Mouse (Mus musculus) hindlimb bud, embryonic 11.5 days (tissue): ENCODE data around the gene Snip1.
A peak's percentile ranks its signal among the peaks of the same experiment; 100 is the strongest.

ENCODE experiments used
- DNase-seq: peaks from one replicate; pipeline ENCODE4 v3.0.0-alpha.2; 2012; ENCODE audit warnings: low read depth, low spot score; ENCODE audit errors: extremely low spot score

Snip1 gene

DNA sequence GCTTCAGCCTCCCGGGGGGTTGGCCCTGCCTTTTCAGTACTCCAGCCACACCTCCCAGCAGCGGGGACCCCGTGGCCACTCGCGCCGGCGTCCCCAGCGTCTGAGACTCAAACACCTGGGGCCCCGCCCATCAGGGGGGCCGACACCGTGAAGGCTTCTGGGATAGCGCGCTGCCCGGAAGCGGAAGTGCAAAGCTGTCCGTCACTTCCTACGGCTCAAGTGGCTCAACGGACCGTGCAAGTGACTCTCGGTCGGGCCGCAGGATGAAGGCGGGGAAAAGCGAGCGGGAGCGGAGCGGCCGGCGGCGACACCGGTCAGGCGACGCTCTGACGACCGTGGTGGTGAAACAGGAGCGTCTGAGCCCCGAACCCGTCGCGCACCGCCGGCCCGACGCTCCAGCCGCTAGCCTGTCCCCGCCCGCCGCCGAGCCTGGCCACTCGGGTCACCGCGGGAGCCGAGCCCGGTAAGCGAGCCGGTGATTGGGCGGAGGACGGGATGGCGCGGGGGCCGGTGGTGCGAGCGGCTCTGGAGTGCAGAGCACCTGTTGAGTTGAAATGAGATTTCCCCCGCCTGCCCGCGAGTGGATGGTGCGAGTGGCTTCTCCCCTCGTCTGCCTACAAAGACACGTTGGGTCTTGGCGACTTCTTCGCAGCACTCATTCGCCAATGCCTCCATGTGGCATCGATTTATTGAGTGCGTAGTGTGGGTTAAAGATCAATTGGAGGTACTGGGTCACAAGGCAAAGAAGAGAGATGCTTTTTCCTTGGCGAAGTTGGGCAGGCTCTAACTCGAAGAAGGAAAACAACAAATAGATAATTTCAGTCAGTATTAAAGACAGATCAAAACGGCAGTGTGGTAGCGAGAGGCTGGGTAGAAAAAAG, at the start of gene Snip1:
TSS of gene Snip1 (plus strand) at position 183 of the 881 bp plus-strand sequence.
- DNase-seq: peak; percentile 63

DNA sequence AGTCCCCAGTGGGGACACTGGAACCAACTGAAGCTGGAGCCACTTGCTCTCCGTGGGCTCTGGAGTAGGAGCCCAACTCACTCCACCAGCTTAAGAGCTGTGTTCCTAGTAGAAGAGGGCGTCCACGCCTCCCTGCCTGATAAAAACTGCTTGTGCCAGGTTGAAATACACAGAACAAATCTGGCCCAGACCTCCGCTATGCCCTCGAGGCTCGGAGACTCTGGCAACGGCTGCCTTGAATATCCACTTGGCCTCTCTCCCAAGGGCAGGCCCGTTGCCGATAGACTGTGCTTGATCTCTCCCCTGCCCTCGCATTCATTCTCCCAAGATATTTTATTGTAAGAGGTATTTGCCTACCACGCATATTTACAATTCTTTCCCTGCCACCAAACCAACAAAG, 49.0 kb upstream of the Snip1 start:
- no peak for DNase-seq

DNA sequence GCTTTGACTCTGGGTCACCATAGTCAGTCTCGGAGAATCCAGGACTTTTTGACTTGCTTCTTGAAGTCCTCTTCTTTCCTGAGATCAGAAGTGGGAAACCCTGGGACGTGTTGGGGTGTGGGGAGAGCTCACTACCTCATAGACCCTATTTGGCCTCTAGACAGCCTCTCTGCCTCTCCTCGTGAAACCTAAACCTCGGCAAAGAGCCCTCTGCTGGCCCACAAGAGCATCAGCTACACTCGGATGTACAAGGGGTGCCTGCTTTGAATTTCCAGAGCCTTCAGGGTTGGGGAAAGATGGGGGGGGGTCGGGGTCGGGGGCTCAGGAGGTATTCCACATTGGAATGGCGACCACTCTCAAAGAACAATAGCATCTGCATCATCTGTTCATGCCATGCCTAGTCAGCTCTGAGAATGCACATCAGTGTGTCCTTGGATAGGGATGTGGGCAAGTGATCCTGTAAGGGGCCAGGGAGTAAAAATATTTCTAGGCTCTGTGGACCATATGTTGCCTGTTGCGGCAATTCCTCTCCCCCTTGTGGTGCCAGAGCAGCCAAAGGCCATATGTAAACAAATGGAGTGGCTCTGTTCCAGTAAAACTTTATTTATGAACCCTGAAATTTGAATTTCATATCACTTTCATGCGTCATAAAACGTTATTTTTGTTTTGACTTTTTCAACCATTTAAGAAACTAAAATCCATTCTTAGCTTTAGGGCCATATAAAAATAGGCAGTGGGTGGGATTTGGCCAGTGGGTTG, 45.5 kb upstream of the Snip1 start:
- DNase-seq: no peak

DNA sequence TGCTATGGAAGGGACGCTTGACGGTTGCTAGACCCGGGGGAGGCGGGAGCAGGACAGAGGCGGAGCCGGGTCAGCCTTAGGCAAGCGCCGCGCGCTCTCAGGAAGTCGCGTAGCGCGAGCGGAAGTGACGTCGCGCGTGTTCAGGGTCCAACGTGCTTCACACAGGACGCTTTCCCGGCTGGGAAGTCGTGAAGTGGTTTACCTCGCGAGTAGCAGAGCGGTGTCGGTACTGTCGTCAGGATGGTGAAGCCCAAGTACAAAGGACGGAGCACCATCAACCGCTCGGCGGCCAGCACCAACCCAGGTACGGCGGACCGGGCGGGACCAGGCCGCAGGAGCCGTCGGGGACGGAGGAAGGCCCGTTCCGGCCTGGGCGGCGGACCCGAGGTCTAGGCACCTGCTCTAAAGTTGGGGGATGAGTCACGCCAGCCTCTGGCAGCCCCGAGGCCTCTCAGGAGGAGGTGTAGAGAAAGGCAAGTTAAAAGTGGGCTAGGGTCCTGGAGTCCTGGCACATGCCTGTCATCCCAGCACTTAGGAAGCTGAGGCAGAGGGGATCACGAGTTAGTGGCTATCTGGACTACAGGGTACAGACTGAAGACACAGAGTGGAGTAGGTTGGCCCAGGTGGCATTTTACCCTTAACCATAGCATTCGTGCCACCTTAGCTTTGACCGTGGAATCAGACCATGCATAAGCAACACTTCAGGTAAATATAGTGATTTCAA, 36.4 kb upstream of the Snip1 start:
- DNase-seq: peak; percentile 93

DNA sequence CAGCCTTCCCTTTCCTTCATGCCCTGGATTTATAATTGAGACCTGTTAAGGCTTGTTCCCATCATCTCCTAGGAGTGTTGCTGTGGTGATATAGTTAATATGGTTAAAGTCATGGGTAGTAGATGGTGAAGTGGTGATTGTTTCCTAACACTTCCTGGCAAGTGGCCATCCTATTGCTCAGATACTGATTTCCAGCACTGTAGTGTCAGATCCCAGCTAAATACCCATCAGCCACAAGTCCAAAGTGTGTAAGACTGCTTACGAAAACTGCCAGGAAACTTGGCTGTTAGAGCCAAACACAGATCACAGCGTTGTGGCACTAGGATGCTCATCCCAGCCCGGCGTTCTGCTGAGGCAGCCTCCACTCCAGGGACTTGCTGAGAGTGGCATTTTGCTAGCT, 32.1 kb upstream of the Snip1 start:
- no peak for DNase-seq

DNA sequence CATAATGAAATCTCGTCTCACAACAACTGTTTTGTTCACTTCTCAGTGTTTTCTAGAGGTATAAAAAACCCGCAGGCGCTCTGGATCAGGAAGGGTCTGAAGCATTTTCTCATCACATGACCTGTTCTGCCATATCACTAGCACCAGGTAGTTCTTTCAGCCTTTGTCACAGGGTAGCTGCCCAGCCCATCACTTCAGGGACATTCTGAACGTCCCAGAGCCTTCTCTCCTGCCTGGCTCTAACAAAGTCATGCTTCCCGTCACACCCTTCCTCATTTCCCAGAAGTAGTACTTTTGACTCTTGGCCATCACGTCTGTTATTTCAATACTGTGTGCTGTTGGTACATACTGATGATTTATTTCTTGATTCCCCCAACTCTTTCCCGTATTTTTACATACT, 22.0 kb upstream of the Snip1 start:
- DNase-seq: no peak

DNA sequence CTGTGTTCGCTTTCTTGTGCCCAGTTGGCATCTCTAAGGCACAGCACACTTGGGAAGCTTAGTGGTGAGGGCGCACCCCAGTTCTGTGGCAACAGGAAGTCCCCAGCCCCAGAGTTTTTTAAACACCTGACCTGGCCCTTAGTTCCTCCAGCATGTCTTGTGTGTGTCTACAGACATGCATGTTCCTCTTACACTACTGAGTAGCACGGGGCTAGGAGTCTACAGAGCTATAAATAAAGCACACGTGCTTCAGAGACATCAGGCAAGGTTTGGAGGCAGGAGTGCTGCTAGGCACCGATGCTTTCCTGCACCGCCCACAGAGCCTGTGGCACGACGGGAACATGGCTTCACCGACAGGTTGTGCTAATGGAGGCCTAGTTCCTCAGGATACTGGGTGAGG, 11.1 kb upstream of the Snip1 start:
- DNase-seq: no peak

DNA sequence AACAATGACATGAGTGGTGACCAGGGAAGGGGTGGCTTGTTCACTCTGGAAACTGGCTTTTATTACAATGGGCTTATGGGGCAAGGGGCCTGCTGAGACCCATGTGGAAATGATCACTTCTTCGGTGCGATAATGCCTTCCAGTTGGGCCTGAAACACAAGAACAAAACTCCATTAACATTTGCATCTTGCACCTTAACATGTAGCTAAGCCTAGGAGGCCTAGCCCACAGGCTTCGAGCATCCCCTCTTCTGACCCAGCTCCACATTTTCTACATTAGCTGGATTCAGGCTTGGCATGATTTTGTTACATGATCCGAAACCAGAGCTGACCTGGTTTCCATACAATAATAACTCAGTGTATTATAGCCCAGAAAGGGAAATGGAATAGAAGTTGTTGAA, 10.0 kb upstream of the Snip1 start:
- DNase-seq: peak; percentile 12

DNA sequence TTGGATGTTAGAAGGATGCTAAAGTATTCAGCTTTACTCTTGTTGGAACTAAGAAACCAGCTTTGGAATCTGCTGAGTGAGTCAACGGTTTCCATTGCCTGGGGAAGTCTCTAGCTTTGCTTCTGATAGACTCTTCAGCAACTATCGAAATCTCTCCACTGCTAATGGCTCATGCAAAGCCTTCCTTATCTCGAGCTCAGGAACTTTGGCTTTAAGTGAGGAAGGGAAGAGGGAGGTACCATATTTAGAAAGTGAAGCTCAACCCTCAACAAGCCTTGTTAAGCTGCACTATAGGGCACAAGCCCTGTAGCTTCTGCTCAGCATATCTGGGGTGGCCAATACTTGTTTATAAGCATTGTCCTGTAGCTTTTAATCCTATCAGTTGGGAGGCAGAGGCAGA, 9.2 kb upstream of the Snip1 start:
- no peak for DNase-seq

DNA sequence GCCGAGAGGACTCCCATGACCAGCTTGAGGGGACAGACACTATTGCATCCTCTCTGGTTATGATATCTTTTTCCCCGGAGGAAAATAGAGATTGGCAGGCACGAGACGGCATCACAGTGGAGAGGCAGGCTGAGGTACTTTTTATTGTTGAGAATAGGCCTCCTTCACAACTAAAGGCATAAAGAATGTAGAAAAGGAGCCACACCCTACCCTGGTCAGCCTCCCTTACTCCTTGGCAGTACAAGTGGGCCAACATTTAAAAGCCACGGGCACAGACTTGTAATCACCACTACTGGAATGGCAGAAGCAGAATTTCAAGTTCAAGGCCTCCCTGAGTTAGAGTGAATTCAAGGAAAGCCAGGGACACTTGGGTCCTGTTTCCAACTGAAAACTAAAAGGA, 8.4 kb upstream of the Snip1 start:
- DNase-seq: no peak

DNA sequence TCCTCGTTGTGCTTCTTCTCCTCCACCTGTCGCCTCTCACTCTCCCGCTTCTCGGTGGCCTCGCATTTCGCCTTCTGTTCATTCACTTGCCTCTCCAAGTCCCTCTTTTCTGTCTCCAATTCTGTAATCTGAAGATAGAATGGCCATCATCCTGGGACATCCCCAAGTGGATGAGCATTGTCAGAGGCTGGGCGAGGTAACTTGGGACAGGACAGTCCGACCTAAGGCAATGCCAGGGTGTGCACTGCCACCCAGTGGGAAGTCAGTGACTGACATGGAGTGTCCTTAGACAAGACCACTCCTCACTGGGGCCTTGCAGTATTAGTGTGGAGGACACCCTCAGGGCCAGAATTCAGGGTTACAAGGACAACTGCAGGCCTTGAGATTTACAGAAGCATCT, 7.4 kb upstream of the Snip1 start:
- DNase-seq: peak; percentile 8

DNA sequence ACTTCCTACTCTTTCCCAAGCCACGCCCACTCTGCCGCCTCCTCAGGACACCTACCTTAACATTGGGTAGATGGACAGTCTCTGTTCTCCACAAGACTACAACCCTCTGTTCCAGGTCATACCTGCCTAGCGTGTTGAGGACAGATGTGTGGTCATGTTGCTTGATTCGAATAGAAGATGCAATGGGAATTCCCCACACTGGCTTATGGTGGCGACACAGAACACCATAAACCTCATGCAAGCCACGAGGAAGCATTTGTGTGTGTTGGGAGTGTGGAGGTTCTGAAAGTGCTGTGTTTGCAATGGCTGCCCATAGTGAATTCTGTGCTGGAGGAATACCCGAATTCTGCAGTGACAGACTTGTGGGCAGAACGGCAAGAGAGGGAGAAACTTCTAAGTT, 2.6 kb upstream of the Snip1 start:
- no peak for DNase-seq

DNA sequence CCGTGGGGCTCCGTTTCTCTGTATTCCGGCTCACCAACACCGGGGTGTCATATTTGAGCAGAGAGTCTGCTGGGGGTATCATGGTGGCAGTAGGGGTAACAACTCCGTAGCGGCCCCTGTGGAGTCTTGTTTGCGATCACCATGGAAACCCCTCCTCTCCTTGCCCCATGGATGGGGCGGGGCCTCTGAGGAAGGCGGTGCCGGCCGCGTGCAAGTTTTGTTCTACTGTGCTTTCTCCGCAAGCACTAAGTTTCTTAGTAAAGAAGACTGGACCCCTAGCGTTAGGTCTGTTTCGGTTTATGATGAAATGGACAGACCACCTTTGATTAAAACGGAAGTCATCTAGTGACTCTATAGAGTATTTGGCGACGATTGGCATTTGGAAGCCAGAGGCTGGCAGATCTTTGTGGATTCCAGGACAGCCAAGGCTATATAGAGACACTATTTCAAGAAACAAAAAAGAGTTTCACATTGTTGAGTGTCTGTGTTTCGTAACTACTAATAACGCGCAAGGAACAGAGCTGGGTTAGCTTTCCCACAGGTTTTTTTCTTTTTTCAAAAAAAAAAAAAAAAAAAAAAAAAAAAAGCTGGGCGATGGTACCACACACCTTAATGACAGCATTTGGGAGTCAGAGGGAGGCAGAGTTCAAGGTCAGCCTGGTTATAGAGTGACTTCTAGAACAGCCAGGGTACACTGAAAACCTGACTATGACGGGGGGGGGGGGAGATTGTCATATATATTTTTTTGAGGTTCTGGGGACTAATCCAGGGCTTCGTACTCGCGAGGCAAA, 760 bp upstream of the Snip1 start, which contains the start of gene Dnali1:
TSS of gene Dnali1 (minus strand) at position 187 of the 791 bp plus-strand sequence.
- DNase-seq: peak; percentile 31

DNA sequence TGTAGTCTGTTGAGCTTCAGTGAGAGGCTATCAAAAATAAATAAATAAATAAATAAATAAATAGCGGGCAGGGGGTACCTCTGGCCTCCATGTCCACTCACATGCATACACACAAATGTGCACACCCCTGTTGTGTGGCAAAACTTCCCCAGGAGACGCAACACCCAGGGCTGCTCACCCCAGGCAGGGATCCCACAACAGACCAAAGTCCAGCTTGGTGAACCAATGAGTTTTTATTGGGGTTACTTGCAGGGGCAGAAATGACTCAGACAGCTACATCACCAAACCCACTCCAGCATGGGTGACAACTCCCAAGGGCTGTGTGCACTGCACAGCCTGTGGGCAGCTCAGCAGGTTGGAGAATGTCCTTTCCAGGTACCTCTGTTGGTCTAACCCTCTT, 11.2 kb downstream of the Snip1 start:
- no peak for DNase-seq

DNA sequence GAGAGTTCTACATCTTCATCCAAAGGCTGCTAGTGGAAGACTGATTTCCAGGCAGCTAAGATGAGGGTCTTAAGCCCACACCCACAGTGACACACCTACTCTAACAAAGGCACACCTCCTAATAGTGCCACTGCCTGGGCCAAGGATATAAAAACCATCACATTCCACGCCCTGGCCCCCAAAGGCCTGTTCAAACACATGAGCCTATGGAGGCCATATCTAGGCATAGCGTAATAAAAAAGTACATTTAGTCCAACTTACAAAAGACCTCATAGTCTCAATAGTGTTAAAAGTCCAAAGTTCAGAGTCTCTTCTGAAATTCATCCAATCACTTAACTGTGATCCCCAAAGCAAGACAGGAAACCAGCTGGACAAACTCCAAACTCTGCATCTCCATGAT, 12.2 kb downstream of the Snip1 start:
- DNase-seq: no peak

DNA sequence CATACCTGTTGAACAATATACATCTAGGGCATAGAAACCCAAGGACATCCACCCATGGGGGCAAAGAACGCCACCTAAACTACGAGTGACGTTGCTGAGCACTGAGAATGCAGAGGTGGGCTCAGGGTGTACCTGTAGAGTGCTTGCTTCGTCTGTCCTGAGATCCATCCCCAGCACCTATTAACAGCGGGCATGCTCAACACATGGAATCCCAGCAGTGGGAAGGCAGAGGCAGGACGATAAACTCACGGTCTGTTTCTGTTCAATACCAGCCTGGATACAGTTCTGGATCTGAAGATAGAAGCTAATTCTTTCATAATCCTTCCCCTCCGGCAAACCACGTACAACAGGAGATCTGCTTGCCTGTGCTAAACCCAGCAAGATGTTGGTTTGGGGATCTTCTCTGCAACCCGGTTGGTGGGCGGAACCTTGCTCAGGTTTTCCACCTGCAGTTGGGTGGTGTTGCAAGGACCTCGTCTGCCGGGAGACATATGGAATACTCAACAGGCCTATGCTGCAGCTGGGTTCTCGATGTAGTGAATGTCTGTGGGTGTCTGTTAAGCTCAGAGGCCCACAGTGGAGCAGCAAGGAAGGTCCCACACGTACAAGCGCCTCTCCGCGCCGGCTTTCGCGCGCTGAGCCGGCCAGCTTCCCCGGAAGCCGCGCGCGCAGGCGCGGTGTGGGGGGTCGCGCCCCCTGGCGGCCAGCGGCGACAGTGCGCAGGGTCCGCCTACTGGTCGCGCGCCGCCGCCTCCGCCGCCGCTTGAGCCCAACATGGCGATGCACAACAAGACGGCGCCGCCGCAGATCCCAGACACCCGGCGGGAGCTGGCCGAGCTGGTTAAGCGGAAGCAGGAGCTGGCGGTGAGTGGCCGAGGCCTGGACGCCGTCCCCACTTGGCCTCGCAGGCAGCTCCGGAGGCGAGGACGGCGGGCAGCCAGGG, 18.2 kb downstream of the Snip1 start, which contains the start of gene Meaf6:
TSS of gene Meaf6 (plus strand) at position 732 of the 943 bp plus-strand sequence.
- DNase-seq: no peak

DNA sequence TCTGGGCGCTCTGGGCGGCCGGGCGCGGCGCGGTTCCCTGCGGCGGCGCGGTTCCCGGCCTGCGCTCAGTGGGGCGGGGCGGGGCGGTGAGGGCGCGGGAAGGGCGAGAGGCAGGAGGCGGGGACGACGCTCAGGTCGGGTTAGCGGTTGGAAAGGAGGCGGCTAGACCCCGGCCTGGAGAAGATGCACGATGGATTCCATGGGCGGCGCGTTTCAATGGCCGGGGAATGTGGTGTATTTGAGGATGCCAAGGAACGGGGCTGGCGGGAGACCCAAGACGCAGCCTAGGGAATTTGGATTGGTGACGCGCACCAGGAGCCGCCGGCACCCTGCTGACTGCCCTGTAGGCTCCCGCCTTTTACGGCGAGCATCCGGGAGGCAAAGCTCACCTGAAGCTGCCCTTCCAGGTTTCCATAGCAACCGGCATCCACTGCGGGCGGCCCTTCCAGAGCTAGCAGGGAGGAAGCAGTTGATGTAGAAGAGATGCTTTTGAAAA, 18.9 kb downstream of the Snip1 start:
- no peak for DNase-seq

DNA sequence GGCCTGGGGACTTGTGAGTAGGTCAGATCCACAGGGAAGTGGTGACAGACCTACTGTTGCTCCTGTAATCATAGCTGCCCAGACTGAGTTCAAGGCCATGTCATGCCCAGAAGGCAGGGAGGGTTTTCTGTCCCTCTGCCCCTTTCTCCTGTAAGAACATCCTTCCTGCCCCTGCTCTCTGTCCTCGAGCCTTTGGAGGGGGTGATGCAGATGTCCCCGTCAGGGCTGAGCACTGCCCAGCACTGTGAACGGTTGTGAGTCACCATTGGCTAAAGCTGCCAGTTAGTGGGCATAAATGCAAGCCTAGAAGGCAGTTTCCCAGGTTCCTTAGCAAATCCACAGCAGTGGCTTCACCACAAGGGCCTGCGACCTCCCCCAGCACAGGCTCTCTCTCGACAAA, 26.6 kb downstream of the Snip1 start:
- DNase-seq: no peak

DNA sequence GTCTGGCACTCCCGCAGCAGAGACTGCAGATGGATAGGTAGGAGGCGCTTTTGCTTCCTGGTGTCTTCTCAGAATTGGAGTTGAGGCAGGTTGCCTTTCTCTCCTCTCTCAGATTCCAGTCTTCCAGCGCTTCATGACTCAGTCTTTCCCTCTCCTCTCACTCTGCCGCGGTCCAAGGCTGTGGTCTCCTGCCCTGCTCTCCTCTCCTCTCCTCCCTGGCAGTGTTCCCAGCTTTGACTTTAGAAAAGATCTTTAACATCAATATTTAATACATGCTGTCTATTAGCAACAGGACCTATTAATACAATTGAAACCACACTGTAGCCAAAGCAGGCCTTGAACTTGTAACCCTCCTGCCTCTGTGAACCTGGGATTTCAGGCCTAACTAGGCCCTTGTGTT, 29.6 kb downstream of the Snip1 start:
- DNase-seq: no peak
